Mouse (Mus musculus) B cell, adult 62 days (primary cell): ENCODE results near the gene Phldb3. TPM values are rescaled to one million over a fixed set of nuclear protein-coding genes. Genes with fewer than 3 reads are reported as not detected.

ENCODE experiments used
- total RNA-seq: library from RNA; stranded (reverse); gene quantifications from 4 replicates; pipeline ENCODE4 v1.2.4, GENCODE M21; 2023

Phldb3 gene
- total RNA-seq, result 25.2 to 27.4 TPM (median 25.6 TPM) in 4 replicates

DNA sequence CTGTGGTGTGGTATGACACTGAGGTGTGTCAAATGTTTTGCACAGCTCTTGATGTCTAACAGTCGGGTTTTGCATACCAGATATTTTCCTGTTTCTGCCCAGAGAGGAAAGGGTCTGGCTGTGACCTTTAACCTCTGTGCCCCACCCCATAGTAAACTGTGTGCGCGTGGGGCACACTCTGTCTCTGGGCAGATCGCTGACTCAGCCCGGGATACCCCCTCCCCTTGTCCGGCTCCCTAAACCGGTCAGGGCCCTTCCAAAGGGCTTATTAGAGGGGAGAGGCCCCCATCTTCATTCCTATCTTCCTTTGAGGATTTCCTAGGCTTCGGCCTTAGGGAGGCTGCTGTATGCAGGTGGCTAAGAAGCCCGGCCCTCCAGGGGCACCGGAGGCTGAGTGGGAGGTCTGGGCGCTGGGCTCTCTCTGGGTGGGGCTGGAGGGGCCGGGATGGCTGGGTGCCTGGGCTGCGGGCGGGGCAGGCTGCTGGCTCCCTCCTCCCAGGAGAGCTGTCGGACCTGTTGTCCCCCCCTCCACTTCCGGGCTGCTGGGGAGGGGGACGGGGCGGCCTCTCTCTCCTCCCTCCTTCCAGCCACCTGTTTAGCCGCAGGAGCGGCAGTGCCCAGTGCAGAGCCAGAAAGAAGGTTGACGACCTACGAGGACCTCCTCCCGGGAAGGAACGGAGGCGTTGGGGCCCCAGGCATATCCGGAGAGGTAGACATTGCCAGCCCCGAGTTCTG is at the start of gene Phldb3:
Gene Phldb3 (plus strand): TSS at position 620 of the 735 bp plus-strand sequence.

DNA sequence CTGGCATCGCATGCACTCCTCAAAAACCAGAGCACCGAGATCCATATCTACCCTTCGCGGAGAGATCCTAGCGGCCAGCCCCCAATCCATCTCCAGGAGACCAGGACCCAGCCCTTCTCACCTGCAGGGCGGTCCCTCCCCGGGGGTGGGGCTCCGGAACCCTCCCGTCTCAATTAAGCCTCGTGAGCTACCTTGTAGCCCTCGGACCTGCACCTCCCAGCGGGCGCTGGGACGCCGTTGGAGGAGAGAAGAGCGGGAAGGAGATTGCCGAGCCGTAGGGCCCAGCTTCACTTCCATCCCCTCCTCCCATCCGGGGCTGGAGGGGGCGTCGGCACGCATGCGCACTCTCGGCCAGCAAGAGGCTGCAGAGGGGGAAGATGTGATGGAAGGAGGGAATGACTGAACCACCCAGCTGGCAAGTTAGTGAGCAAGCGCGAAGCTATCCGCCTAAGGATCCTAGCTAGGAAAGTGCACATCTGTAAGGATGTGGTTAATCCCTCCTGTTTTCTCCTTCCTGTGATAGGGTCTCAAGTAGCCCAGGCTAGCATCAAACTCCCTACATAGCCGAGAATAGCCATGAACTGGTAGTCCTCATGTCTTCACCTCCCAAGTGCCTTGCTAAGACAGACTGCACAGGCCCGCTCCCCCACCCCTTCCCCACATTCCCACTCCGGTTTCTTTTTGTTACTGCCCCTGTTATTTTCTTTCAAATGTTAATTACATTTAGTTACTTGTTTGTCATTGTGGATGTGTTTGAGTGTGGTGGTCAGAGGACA is 23.0 kb upstream of the Phldb3 start, which contains the start of the genes Ethe1 and Zfp575:
Gene Ethe1 (plus strand): TSS at position 214 of the 776 bp plus-strand sequence.
Gene Zfp575 (minus strand): TSS at position 312 of the 776 bp plus-strand sequence.

DNA sequence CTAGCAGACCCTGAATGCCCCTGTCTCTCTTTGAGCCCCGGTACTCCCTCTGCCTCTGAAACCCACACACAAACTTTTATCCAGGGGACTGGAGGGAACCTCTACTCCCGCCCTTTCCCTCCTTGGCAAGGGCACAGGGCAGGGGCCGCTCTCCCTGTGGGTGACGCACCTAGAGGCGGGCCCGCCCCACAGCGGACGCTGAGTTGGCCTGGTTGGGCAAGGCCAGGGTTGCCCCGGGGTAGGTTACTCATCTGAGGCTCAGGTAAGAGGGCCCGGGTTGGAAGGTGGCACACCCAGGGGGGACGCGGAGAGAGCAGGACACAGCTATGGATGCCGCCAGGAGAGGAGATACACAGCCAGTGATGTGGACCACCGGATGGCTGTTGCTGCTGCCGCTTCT is 25.7 kb downstream of the Phldb3 start, which contains the start of gene Lypd3:
Gene Lypd3 (plus strand): TSS at position 287 of the 400 bp plus-strand sequence.

DNA sequence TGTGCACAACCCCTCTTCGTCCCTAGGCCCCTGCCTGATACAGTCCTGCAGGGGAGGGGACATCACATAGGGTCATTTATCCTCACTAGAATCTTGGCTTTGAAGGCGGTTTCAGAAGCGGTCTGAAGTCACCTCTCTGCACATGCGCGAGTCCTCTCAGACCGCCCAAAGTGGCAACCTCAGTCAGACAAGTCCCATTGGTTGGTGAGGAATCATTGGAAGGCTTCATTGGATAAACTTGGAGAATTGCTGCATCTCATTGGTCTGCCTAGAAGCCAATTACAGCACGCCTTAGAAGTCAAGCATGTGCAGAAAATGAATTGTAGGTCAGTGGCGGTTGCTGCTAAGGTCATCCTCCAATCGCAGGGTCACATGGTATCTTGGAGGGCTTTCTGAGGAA is 66.0 kb downstream of the Phldb3 start, which contains the start of gene Tex101:
Gene Tex101 (minus strand): TSS at position 101 of the 400 bp plus-strand sequence.

Other genes starting within 250 kb of the Phldb3 start
- gene Kcnn4, start 240.5 kb upstream of the Phldb3 start, total RNA-seq, result 4.0 to 6.8 TPM (median 4.8 TPM) in 4 replicates
- gene Smg9, start 211.1 kb upstream of the Phldb3 start, total RNA-seq, result 69.5 to 87.3 TPM (median 83.7 TPM) in 4 replicates
- gene Irgc1, start 158.5 kb upstream of the Phldb3 start, total RNA-seq, result 3.5 to 5.6 TPM (median 5.0 TPM) in 4 replicates
- 484 to 612 TPM (median 535 TPM) in 4 replicates for gene Plaur, start 148.3 kb upstream of the Phldb3 start, total RNA-seq
- 1.2 to 3.1 TPM (median 1.7 TPM) in 4 replicates for gene Cadm4, start 128.7 kb upstream of the Phldb3 start, total RNA-seq
- gene Zfp428, start 103.8 kb upstream of the Phldb3 start, total RNA-seq, result 1.0 to 2.2 TPM (median 1.8 TPM) in 4 replicates
- gene AC161166.1, start 98.3 kb upstream of the Phldb3 start, total RNA-seq, result not detected in 4 replicates
- gene Irgq, start 80.1 kb upstream of the Phldb3 start, total RNA-seq, result 21.1 to 23.8 TPM (median 22.9 TPM) in 4 replicates
- 0.95 TPM in 1 of 4 replicates, not detected in the others for gene Pinlyp, start 64.6 kb upstream of the Phldb3 start, total RNA-seq
- gene Xrcc1, start 64.5 kb upstream of the Phldb3 start, total RNA-seq, result 82.6 to 95.2 TPM (median 89.3 TPM) in 4 replicates
- gene Ethe1, start 23.2 kb upstream of the Phldb3 start, total RNA-seq, result 8.6 to 10.6 TPM (median 10.1 TPM) in 4 replicates
- gene Zfp575, start 23.1 kb upstream of the Phldb3 start, total RNA-seq, result not detected in 4 replicates
- gene Lypd3, start 25.8 kb downstream of the Phldb3 start, total RNA-seq, result 0.36 to 0.70 TPM (median 0.58 TPM) in 3 of 4 replicates, not detected in the other
- gene Tex101, start 65.9 kb downstream of the Phldb3 start, total RNA-seq, result not detected in 4 replicates
- not detected in 4 replicates for gene BC049730, start 98.5 kb downstream of the Phldb3 start, total RNA-seq
- not detected in 4 replicates for gene Gm4763, start 116.1 kb downstream of the Phldb3 start, total RNA-seq
- gene Cd177, start 149.5 kb downstream of the Phldb3 start, total RNA-seq, result 0.19 to 0.55 TPM (median 0.33 TPM) in 3 of 4 replicates, not detected in the other
- gene Ceacam10, start 166.4 kb downstream of the Phldb3 start, total RNA-seq, result not detected in 4 replicates